Mouse (Mus musculus) heart, embryonic 14.5 days (tissue): Measurements from ENCODE around the gene Lrrc4. TPM values are rescaled to one million over a fixed set of nuclear protein-coding genes. Genes with fewer than 3 reads are reported as not detected.

Experiments
- ATAC-seq: fragments of 200-750 bp; cut with Nextera tagmentation; 2 replicates; pipeline ENCODE4 v1.8.0; 2017; ENCODE audit warnings: low read depth, moderate TSS enrichment; ENCODE audit not compliant: insufficient number of reproducible peaks, insufficient read depth, low FRiP score
- H3K27ac ChIP-seq, 2 experiments: fragments of 200-500 bp in 1 of 2; fragments of 300-500 bp in 1 of 2; sonication (generic) in 1 of 2; replicated peaks in 1 of 2; 2 replicates each; pipeline ENCODE4 v1.5.1; 2012 to 2014; ENCODE audit warnings: low read depth in 2 of 2, low read length in 2 of 2, control low read depth in 1 of 2, mild to moderate bottlenecking in 1 of 2, mixed read lengths in 1 of 2; ENCODE audit not compliant: control insufficient read depth in 1 of 2, insufficient read depth in 1 of 2
- H3K27me3 ChIP-seq: fragments of 300-500 bp; sonication (generic); 2 replicates; pipeline ENCODE4 v1.6.1; 2014; ENCODE audit warnings: mild to moderate bottlenecking, low read length, control low read depth; ENCODE audit not compliant: control insufficient read depth, insufficient read depth
- H3K36me3 ChIP-seq: fragments of 300-500 bp; sonication (generic); 2 replicates; pipeline ENCODE4 v1.6.1; 2014; ENCODE audit warnings: mild to moderate bottlenecking, control low read depth, low read length, mixed read lengths; ENCODE audit not compliant: control insufficient read depth, insufficient read depth
- H3K4me1 ChIP-seq, 2 experiments: fragments of 200-500 bp in 1 of 2; fragments of 300-500 bp in 1 of 2; sonication (generic) in 1 of 2; 2 replicates each; pipeline ENCODE4 v1.6.1; 2012 to 2014; ENCODE audit warnings: low read length in 2 of 2, control low read depth in 1 of 2, mixed read lengths in 1 of 2; ENCODE audit not compliant: control insufficient read depth in 2 of 2, insufficient read depth in 2 of 2
- H3K4me2 ChIP-seq: fragments of 300-500 bp; sonication (generic); 2 replicates; pipeline ENCODE4 v1.6.1; 2014; ENCODE audit warnings: mild to moderate bottlenecking, low read length
- H3K4me3 ChIP-seq, 2 experiments: fragments of 200-500 bp in 1 of 2; fragments of 300-500 bp in 1 of 2; sonication (generic) in 1 of 2; 2 replicates each; pipeline ENCODE4 v1.5.1; 2012 to 2014; ENCODE audit warnings: low read length in 2 of 2, mild to moderate bottlenecking in 2 of 2, control low read depth in 1 of 2, low read depth in 1 of 2, moderate library complexity in 1 of 2; ENCODE audit not compliant: control insufficient read depth in 1 of 2, insufficient read depth in 1 of 2
- H3K9ac ChIP-seq: fragments of 300-500 bp; sonication (generic); 2 replicates; pipeline ENCODE4 v1.6.1; 2014; ENCODE audit warnings: mild to moderate bottlenecking, low read length
- H3K9me3 ChIP-seq: fragments of 300-500 bp; sonication (generic); 2 replicates; pipeline ENCODE4 v1.6.1; 2016; ENCODE audit warnings: low read length, control low read depth; ENCODE audit not compliant: control insufficient read depth
- WGBS: fragments of 180-500 bp; shearing (Covaris S2); extraction: QIAGEN DNeasy Blood & Tissue Kit; methylation state at CpG from one replicate; pipeline ENCODE4 v1.1.7; 2014; 5-methylcytosine and 5-hydroxymethylcytosine counted together
- polyA plus RNA-seq: library from polyadenylated mRNA; unstranded; fragments of >200 nt; fragmentation: Nextera tagmentation; extraction: Ambion mirVana; gene quantifications from 2 replicates; pipeline ENCODE4 v1.2.1, GENCODE M21; 2014

The Lrrc4 gene
- polyA plus RNA-seq, 1 experiment from 2014 or later: 0.45 TPM

GRCm38 (mm10) chr6:28854598-28854997, 23.1 kb upstream of the Lrrc4 start:
- no peaks in the 10 kb centered on the region for H3K27me3 ChIP-seq
- no peak overlapping the region for H3K4me2 ChIP-seq
- no peak overlapping the region for H3K27ac ChIP-seq
- ATAC-seq: no peak
- H3K4me3 ChIP-seq: no peak overlapping the region
- no peak overlapping the region for H3K9ac ChIP-seq
- no peaks in the 10 kb centered on the region for H3K9me3 ChIP-seq
- peaks cover 27 to 50% of the 10 kb centered on the region in 2 experiments for H3K4me1 ChIP-seq
- no peaks in the 10 kb centered on the region for H3K36me3 ChIP-seq
- WGBS: 77% methylated on average over 8 of the region's 8 CpGs

GRCm38 (mm10) chr6:28853654-28854053, 22.1 kb upstream of the Lrrc4 start:
- no peaks in the 10 kb centered on the region for H3K36me3 ChIP-seq
- no peak overlapping the region for H3K27ac ChIP-seq
- H3K27me3 ChIP-seq: no peaks in the 10 kb centered on the region
- peaks cover 34 to 59% of the 10 kb centered on the region in 2 experiments for H3K4me1 ChIP-seq
- no peaks in the 10 kb centered on the region for H3K9me3 ChIP-seq
- no peak overlapping the region for H3K4me2 ChIP-seq
- H3K4me3 ChIP-seq: no peak overlapping the region
- ATAC-seq: no peak
- WGBS: 27% methylated on average over 2 of the region's 2 CpGs
- no peak overlapping the region; the same call in 1 of the 2 replicates for H3K9ac ChIP-seq

GRCm38 (mm10) chr6:28853164-28853563, 21.6 kb upstream of the Lrrc4 start:
- H3K4me2 ChIP-seq: no peak overlapping the region
- no peak overlapping the region for H3K9ac ChIP-seq
- H3K9me3 ChIP-seq: no peaks in the 10 kb centered on the region
- no peaks in the 10 kb centered on the region for H3K27me3 ChIP-seq
- H3K4me1 ChIP-seq: peaks cover 34 to 59% of the 10 kb centered on the region in 2 experiments
- no peak for ATAC-seq
- no peak overlapping the region for H3K27ac ChIP-seq
- 30% methylated on average over 3 of the region's 3 CpGs for whole genome bisulfite sequencing
- H3K36me3 ChIP-seq: no peaks in the 10 kb centered on the region
- H3K4me3 ChIP-seq: no peak overlapping the region

DNA sequence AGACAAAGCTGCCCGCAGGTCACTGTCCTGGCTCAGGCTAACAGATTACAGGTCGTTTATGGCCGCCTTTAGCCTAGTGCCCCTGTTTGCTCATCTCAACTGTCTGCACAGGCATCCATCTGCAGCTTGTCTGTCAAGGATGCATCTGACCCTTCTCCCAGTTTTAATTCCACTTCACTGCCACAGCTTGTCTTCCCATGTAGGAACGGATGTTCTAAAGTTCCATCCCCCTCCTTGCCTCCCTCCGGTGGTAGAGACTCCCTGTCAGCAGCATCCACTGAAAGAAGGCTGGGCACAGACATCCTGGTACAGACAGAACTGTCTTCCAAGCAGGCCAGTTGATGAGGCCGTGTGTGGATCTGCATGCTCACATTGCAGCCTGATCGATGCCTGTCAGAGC, 20.8 kb upstream of the Lrrc4 start:
- H3K9ac ChIP-seq: no peak overlapping the region
- H3K4me2 ChIP-seq: no peak overlapping the region
- no peak overlapping the region for H3K4me3 ChIP-seq
- no peaks in the 10 kb centered on the region for H3K9me3 ChIP-seq
- no peaks in the 10 kb centered on the region for H3K36me3 ChIP-seq
- H3K4me1 ChIP-seq: peaks cover 37 to 60% of the 10 kb centered on the region in 2 experiments
- no peak overlapping the region for H3K27ac ChIP-seq
- 60% methylated on average over 7 of the region's 7 CpGs for WGBS
- no peak for ATAC-seq
- no peaks in the 10 kb centered on the region for H3K27me3 ChIP-seq

GRCm38 (mm10) chr6:28850326-28850900, 18.9 kb upstream of the Lrrc4 start:
- 91% methylated on average over 9 of the region's 9 CpGs for WGBS
- Histone ChIP-seq H3K4me1 (peaks cover 36 to 51% of the 10 kb centered on the region in 2 experiments), H3K27me3 (no peaks in the 10 kb centered on the region), H3K9me3 (no peaks in the 10 kb centered on the region), H3K4me3 (no peak overlapping the region), H3K9ac (no peak overlapping the region), H3K36me3 (no peaks in the 10 kb centered on the region), H3K4me2 (no peak overlapping the region), H3K27ac (no peak overlapping the region)
- ATAC-seq: no peak

- H3K27ac ChIP-seq: no peak overlapping the region; a peak in 1 of 4 replicates
- no peak for ATAC-seq
- H3K9ac ChIP-seq: no peak overlapping the region
- no peak overlapping the region for H3K4me3 ChIP-seq
- H3K36me3 ChIP-seq: no peaks in the 10 kb centered on the region
- H3K27me3 ChIP-seq: no peaks in the 10 kb centered on the region
- H3K4me2 ChIP-seq: no peak overlapping the region
- H3K9me3 ChIP-seq: no peaks in the 10 kb centered on the region
- H3K4me1 ChIP-seq: peaks cover 40 to 49% of the 10 kb centered on the region in 2 experiments
- WGBS: 31% methylated on average over 3 of the region's 3 CpGs
Observed at GRCm38 (mm10) chr6:28849317-28849716, 17.8 kb upstream of the Lrrc4 start.

GRCm38 (mm10) chr6:28848891-28849290, 17.3 kb upstream of the Lrrc4 start:
- H3K4me3 ChIP-seq: no peak overlapping the region
- ATAC-seq: no peak
- 76% methylated on average over 9 of the region's 9 CpGs for WGBS
- no peaks in the 10 kb centered on the region for H3K9me3 ChIP-seq
- H3K9ac ChIP-seq: no peak overlapping the region
- peaks cover 36 to 47% of the 10 kb centered on the region in 2 experiments for H3K4me1 ChIP-seq
- H3K36me3 ChIP-seq: no peaks in the 10 kb centered on the region
- no peak overlapping the region for H3K4me2 ChIP-seq
- no peaks in the 10 kb centered on the region for H3K27me3 ChIP-seq
- H3K27ac ChIP-seq: no peak overlapping the region; a peak in 1 of 4 replicates

DNA sequence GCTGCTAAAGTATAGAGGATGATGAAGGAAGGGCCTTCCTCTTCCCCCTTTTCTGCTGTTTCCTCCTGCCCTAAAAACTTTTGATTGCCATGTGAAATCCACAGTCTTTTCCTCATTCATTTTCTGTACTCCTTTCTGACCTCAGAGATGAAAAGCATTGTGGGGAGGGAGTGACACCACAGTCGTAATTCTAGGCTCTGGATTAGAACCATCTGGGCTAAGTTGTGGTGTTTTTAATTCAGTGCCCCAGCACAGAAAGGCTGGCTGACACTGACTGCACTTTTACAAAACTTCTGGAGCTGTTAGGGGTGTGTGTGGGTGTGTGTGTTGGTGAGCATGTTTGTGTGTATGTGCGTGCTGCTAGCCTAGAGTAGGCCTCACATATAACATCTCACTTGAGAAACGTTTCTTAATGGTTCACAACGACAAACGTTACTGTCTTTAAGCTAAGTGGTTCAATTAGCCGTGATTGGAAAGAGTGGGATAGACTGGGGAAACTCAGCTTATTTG, 16.8 kb upstream of the Lrrc4 start:
- WGBS: 75% methylated on average over 6 of the region's 6 CpGs
- no peaks in the 10 kb centered on the region for H3K36me3 ChIP-seq
- no peak overlapping the region for H3K4me2 ChIP-seq
- H3K9ac ChIP-seq: no peak overlapping the region
- no peak overlapping the region for H3K4me3 ChIP-seq
- H3K4me1 ChIP-seq: peaks cover 31 to 41% of the 10 kb centered on the region in 2 experiments
- no peak for ATAC-seq
- H3K27ac ChIP-seq: no peak overlapping the region
- no peaks in the 10 kb centered on the region for H3K9me3 ChIP-seq
- H3K27me3 ChIP-seq: no peaks in the 10 kb centered on the region
